Mouse (Mus musculus): ENCODE data around the gene Ifnar2. TPM values are rescaled to one million over a fixed set of nuclear protein-coding genes. Genes with fewer than 3 reads are reported as not detected.

The Ifnar2 gene
- polyA plus RNA-seq, 1 experiment from 2014 or later, result 54.1 TPM

DNA sequence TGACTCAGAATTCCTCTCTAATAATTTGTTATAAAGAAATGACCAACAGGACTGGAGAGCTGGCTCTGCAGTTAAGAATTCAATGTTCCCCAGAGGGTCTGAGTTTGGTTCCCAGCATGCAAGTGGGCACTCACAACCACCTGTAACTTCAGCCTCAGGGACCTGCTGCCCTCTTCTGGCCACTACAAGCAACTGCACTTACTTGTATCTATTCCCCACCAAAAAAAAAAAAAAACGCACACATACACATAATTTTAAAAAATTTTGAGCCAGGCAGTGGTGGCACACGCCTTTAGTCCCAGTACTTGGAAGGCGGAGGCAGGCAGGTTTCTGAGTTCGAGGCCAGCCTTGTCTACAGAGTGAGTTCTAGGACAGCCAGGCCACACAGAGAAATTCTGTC is 17.5 kb downstream of the Ifnar2 start:
- Histone ChIP-seq H3K4me2 (no peak overlapping the region), H3K9me3 (ENCODE audit: low read depth, low read length) (0 out of 2 replicates have a peak, but pooled peaks cover 2% of the 10 kb centered on the region), H3K9ac (no peak overlapping the region), H3K36me3 (ENCODE audit: insufficient read depth) (peaks cover 64% of the 10 kb centered on the region), H3K27ac (ENCODE audit: low read depth) (no peak overlapping the region), H3K4me1 (ENCODE audit: insufficient read depth) (no peaks in the 10 kb centered on the region), H3K27me3 (ENCODE audit: insufficient read depth, low read length) (no peaks in the 10 kb centered on the region), H3K4me3 (ENCODE audit: low read depth, low read length) (no peak overlapping the region)
- 85% methylated on average over 4 of the region's 4 CpGs for WGBS
- ATAC-seq (ENCODE audit: insufficient read depth) (no peak), DNase-seq (peak; percentile 39)
- TF ChIP-seq CTCF (IDR thresholded peaks at IDR 0.05; ENCODE audit: low read depth), result peak; percentile 65

DNA sequence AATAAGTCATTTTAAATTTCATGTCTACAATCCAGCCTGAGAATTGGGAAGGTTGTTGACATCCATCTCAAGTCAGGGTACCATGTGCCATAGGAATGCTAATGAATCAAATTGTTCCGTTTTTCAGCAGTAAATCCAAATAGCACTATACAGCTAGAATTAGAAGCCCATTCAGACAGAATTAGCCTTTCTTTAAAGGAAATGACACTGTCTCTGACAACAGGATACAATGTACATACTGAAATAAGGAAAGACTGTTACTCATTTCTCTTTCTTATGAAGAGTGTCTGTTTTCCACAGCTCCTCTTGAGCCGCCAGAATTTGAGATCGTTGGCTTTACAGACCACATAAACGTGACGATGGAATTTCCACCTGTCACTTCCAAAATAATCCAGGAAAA is 18.8 kb downstream of the Ifnar2 start, which contains the start of gene Gm21970:
TSS of gene Gm21970 (plus strand) at position 301 of the 400 bp plus-strand sequence.
- no peak within 1 kb of the TSS for H3K4me3 ChIP-seq (ENCODE audit: low read depth, low read length)
- no peak within 1 kb of the TSS for H3K27ac ChIP-seq (ENCODE audit: low read depth)
- no peak for ATAC-seq (ENCODE audit: insufficient read depth)
- 80% methylated on average over 5 of the region's 5 CpGs for WGBS
- DNase-seq, result no peak
- H3K9me3 ChIP-seq (ENCODE audit: low read depth, low read length), result 0 out of 2 replicates have a peak, but pooled peaks cover 2% of the 10 kb centered on the region
- H3K9ac ChIP-seq, result no peak within 1 kb of the TSS
- no peaks in the 10 kb centered on the region for H3K4me1 ChIP-seq (ENCODE audit: insufficient read depth)
- H3K36me3 ChIP-seq (ENCODE audit: insufficient read depth), result peaks cover 72% of the 10 kb centered on the region
- no peak for TF ChIP-seq CTCF (IDR thresholded peaks at IDR 0.05; ENCODE audit: low read depth)
- H3K4me2 ChIP-seq, result no peak within 1 kb of the TSS
- no peaks in the 10 kb centered on the region for H3K27me3 ChIP-seq (ENCODE audit: insufficient read depth, low read length)

DNA sequence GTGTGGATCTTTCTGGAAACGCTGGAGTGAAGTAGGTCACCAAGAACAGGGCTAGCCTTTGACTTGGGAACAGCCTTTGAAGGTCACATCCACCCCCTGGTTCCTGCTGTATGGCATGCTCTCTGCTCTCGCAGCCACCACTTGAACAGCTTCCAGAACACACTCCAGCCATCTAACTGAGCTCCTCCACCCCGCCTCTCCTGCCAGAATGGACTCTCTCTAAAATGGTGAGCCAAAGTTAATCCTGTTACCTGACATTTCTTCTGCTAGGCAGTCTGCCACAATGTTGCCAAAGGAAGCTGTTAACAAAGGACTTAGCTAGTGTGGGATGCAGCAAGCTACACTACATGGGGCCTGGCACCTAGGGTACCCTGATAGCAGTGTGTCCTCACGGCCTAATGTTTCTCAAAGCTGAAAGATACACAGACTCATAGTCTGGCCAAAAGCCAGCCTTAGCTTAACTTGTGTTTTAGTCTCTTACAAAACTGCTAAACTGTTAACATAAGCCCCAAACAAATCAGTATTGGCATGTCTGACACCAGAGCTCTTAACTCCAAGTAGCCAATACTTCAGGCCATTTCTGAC is 22.3 kb downstream of the Ifnar2 start:
- no peak for ATAC-seq (ENCODE audit: insufficient read depth)
- WGBS, result 53% methylated on average over 4 of the region's 4 CpGs
- no peak overlapping the region for H3K4me3 ChIP-seq (ENCODE audit: low read depth, low read length)
- peaks cover 63% of the 10 kb centered on the region for H3K36me3 ChIP-seq (ENCODE audit: insufficient read depth)
- DNase-seq, result peak; percentile 13
- H3K4me2 ChIP-seq, result no peak overlapping the region
- H3K27me3 ChIP-seq (ENCODE audit: insufficient read depth, low read length), result no peaks in the 10 kb centered on the region
- no peak for TF ChIP-seq CTCF (IDR thresholded peaks at IDR 0.05; ENCODE audit: low read depth)
- H3K9ac ChIP-seq, result no peak overlapping the region
- H3K27ac ChIP-seq (ENCODE audit: low read depth), result no peak overlapping the region
- no peaks in the 10 kb centered on the region for H3K4me1 ChIP-seq (ENCODE audit: insufficient read depth)
- H3K9me3 ChIP-seq (ENCODE audit: low read depth, low read length), result no peaks in the 10 kb centered on the region

DNA sequence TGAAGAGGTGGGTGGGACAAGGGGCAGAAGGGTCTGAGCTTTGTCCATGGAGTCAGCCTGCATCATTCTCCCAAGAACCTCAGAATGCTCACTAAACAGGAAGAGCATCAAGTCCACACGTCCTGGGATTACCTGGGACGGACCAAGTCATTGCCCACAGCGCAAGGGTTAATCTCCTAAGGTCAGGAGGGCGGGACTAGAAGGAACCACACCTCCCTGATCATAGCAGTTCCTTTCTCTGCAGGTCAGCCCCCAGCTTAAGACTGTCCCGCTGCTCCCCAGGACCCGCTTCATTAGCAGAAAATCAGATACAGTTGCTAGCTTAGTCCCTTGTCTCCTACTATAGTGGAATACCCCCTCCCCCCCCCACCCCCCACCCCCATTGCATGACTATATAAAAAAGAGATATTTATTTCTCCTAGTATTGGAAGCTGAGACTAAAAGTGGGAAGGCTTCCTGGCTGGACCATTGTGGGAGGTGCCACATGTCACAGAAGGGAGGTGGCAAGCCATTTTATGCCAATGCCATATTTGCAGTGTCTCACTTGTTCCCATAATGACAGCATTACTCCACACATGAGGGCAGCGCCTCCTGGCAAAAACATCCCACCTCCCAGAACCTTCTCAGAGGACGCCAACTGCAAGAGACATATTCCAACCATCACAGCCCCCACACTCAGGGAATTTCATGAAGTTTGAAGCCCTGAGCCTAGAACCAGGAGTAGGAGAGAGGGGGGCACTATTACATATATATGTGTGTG is 23.2 kb downstream of the Ifnar2 start:
- no peak overlapping the region for H3K4me2 ChIP-seq
- no peak overlapping the region for H3K4me3 ChIP-seq (ENCODE audit: low read depth, low read length)
- 65% methylated on average over 8 of the region's 8 CpGs for WGBS
- no peaks in the 10 kb centered on the region for H3K4me1 ChIP-seq (ENCODE audit: insufficient read depth)
- H3K9ac ChIP-seq, result no peak overlapping the region
- H3K27me3 ChIP-seq (ENCODE audit: insufficient read depth, low read length), result no peaks in the 10 kb centered on the region
- TF ChIP-seq CTCF (IDR thresholded peaks at IDR 0.05; ENCODE audit: low read depth), result no peak
- DNase-seq, result no peak
- no peak for ATAC-seq (ENCODE audit: insufficient read depth)
- H3K9me3 ChIP-seq (ENCODE audit: low read depth, low read length), result no peaks in the 10 kb centered on the region
- H3K27ac ChIP-seq (ENCODE audit: low read depth), result no peak overlapping the region
- peaks cover 59% of the 10 kb centered on the region for H3K36me3 ChIP-seq (ENCODE audit: insufficient read depth)

DNA sequence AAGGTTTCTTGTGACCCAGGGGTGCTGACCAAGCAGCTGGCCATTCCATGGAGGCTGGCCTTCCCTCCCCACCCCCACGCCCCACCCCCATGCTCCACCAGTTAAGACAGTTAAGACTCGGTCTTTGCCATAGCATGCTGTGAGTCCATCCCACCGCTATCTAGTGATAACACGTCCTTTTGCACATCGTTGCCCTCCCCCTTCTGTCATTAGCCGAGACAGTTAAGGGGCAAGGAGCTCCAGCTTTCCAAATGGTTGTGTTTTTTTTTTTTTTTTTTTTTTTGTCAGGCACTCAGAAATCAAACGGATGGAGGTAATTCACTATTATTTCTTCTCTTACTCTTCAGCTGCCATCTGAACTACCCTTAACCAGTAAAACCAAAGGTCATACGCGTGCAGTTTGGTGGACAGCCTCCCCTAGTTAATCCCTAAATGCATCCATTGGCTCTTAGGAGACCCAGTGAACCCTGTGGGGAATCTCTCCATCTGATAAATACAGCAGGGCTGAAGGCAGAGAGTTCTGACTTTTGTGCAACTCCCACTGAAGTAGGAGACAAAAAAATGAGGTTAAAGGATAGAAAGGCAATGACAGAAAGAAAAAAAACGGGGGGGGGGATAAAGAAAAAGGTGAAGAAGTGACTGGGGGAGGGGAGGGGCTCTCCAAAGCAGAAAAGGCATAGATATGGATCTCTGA is 24.4 kb downstream of the Ifnar2 start:
- no peak overlapping the region for H3K9ac ChIP-seq
- no peaks in the 10 kb centered on the region for H3K27me3 ChIP-seq (ENCODE audit: insufficient read depth, low read length)
- no peak overlapping the region for H3K4me2 ChIP-seq
- H3K27ac ChIP-seq (ENCODE audit: low read depth), result no peak overlapping the region
- no peaks in the 10 kb centered on the region for H3K9me3 ChIP-seq (ENCODE audit: low read depth, low read length)
- no peaks in the 10 kb centered on the region for H3K4me1 ChIP-seq (ENCODE audit: insufficient read depth)
- 51% methylated on average over 10 of the region's 10 CpGs for WGBS
- TF ChIP-seq CTCF (IDR thresholded peaks at IDR 0.05; ENCODE audit: low read depth), result no peak
- H3K36me3 ChIP-seq (ENCODE audit: insufficient read depth), result peaks cover 58% of the 10 kb centered on the region
- DNase-seq, result no peak
- H3K4me3 ChIP-seq (ENCODE audit: low read depth, low read length), result no peak overlapping the region
- ATAC-seq (ENCODE audit: insufficient read depth), result no peak

DNA sequence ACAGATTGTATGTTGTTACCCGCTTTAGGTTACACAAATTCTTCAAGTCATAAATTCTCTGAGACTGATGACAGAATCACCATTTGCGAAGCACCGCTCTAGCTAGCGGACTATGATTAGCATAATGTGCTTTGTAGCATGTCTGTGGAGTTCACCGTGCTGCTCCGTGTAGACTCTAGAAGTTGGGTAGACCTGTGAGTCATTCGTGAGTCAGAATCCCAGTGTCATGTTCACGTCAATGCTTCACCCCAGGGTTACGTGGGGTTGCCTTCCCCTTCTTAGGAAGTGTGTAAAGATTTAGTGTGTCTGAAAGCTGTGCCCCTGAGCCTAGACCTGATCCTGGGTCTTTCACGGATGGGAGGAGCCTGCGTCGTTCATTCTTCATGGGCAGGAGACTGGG is 25.4 kb downstream of the Ifnar2 start:
- no peak overlapping the region for H3K9ac ChIP-seq
- no peak for DNase-seq
- ATAC-seq (ENCODE audit: insufficient read depth), result no peak
- H3K27ac ChIP-seq (ENCODE audit: low read depth), result no peak overlapping the region
- peaks cover 54% of the 10 kb centered on the region for H3K36me3 ChIP-seq (ENCODE audit: insufficient read depth)
- H3K9me3 ChIP-seq (ENCODE audit: low read depth, low read length), result no peaks in the 10 kb centered on the region
- no peaks in the 10 kb centered on the region for H3K4me1 ChIP-seq (ENCODE audit: insufficient read depth)
- H3K27me3 ChIP-seq (ENCODE audit: insufficient read depth, low read length), result no peaks in the 10 kb centered on the region
- TF ChIP-seq CTCF (IDR thresholded peaks at IDR 0.05; ENCODE audit: low read depth), result no peak
- H3K4me2 ChIP-seq, result no peak overlapping the region
- 87% methylated on average over 12 of the region's 12 CpGs for WGBS
- no peak overlapping the region for H3K4me3 ChIP-seq (ENCODE audit: low read depth, low read length)

DNA sequence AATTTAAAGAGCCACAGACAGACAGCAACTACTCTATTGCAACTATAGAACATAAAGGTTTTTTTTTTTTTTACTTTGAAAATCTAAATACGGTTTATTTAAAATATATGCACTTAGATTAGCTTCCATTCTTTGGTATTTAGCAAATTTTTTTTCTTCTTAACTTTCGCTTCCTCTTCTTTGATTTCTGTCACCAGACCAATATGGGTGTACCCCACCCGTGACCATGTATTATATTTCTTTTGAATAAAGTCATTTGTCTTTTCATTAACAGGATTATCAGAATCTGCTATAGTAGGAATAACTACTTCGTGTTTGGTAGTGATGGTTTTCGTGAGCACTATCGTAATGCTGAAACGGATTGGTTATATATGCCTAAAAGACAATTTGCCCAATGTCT is 26.4 kb downstream of the Ifnar2 start:
- 90% methylated on average over 7 of the region's 7 CpGs for WGBS
- H3K4me1 ChIP-seq (ENCODE audit: insufficient read depth), result no peaks in the 10 kb centered on the region
- H3K9ac ChIP-seq, result no peak overlapping the region
- DNase-seq (no peak), ATAC-seq (ENCODE audit: insufficient read depth) (no peak)
- H3K36me3 ChIP-seq (ENCODE audit: insufficient read depth), result peaks cover 51% of the 10 kb centered on the region
- no peak overlapping the region for H3K4me2 ChIP-seq
- H3K9me3 ChIP-seq (ENCODE audit: low read depth, low read length), result no peaks in the 10 kb centered on the region
- TF ChIP-seq CTCF (IDR thresholded peaks at IDR 0.05; ENCODE audit: low read depth), result no peak
- H3K27me3 ChIP-seq (ENCODE audit: insufficient read depth, low read length), result no peaks in the 10 kb centered on the region
- no peak overlapping the region for H3K4me3 ChIP-seq (ENCODE audit: low read depth, low read length)
- H3K27ac ChIP-seq (ENCODE audit: low read depth), result no peak overlapping the region
